Mouse (Mus musculus) MEL (cell line): ENCODE measurements around the gene Slc43a1. TPM values are rescaled to one million over a fixed set of nuclear protein-coding genes. Genes with fewer than 3 reads are reported as not detected.

ENCODE experiments used
- DNase-seq: peaks from one replicate; pipeline ENCODE4 v3.0.0; 2011; ENCODE audit warnings: low read depth, low spot score
- H3K27ac ChIP-seq: 2 replicates; pipeline ENCODE4 v1.5.1; 2012; ENCODE audit warnings: low read depth, mild to moderate bottlenecking, control low read depth, low read length, moderate library complexity; ENCODE audit not compliant: control insufficient read depth
- H3K27me3 ChIP-seq, 2 experiments: fragments of 150-350 bp in 1 of 2; sonication (generic) in 1 of 2; 2 replicates each; pipeline ENCODE4 v1.6.1; 2012; ENCODE audit warnings: low read length in 2 of 2, mild to moderate bottlenecking in 2 of 2, improper control_type of control experiment in 1 of 2, moderate library complexity in 1 of 2; ENCODE audit not compliant: insufficient read depth in 2 of 2, control insufficient read depth in 1 of 2
- H3K36me3 ChIP-seq, 2 experiments: 2 replicates each; pipeline ENCODE4 v1.6.1; 2012 to 2014; ENCODE audit warnings: low read length in 2 of 2, improper control_type of control experiment in 1 of 2, inconsistent platforms in 1 of 2, mild to moderate bottlenecking in 1 of 2; ENCODE audit not compliant: insufficient read depth in 2 of 2, control insufficient read depth in 1 of 2
- H3K4me1 ChIP-seq, 2 experiments: fragments of 150-350 bp in 1 of 2; sonication (generic) in 1 of 2; 2 replicates each; pipeline ENCODE4 v1.6.1; 2012; ENCODE audit warnings: low read length in 2 of 2, improper control_type of control experiment in 1 of 2, mild to moderate bottlenecking in 1 of 2; ENCODE audit not compliant: insufficient read depth in 2 of 2, control insufficient read depth in 1 of 2
- H3K4me3 ChIP-seq, 2 experiments: fragments of 150-350 bp in 1 of 2; sonication (generic) in 1 of 2; 2 replicates each; pipeline ENCODE4 v1.5.1; 2012; ENCODE audit warnings: low read depth in 2 of 2, low read length in 2 of 2, mild to moderate bottlenecking in 2 of 2, moderate library complexity in 2 of 2, control low read depth in 1 of 2, improper control_type of control experiment in 1 of 2; ENCODE audit not compliant: control insufficient read depth in 1 of 2, insufficient read depth in 1 of 2
- H3K79me2 ChIP-seq: 2 replicates; pipeline ENCODE4 v1.6.1; 2012; ENCODE audit warnings: mild to moderate bottlenecking, low read length, moderate library complexity; ENCODE audit not compliant: control insufficient read depth, poor library complexity, insufficient read depth
- H3K9ac ChIP-seq: 2 replicates; pipeline ENCODE4 v1.6.1; 2012; ENCODE audit warnings: low read depth, mild to moderate bottlenecking, control low read depth, low read length, moderate library complexity; ENCODE audit not compliant: control insufficient read depth, poor library complexity, severe bottlenecking
- H3K9me3 ChIP-seq: fragments of 150-350 bp; sonication (generic); replicated peaks from 2 replicates; pipeline ENCODE4 v1.6.1; 2012; ENCODE audit warnings: mild to moderate bottlenecking, low read length, improper control_type of control experiment, moderate library complexity; ENCODE audit not compliant: insufficient read depth
- BHLHE40 ChIP-seq: IDR thresholded peaks from 2 replicates; pipeline ENCODE4 v1.6.1; 2012; ENCODE audit warnings: low read depth, mild to moderate bottlenecking, inconsistent platforms, low read length, improper control_type of control experiment, borderline replicate concordance
- CHD1 ChIP-seq: IDR thresholded peaks from 2 replicates; pipeline ENCODE4 v1.6.1; 2012; ENCODE audit warnings: low read depth, mild to moderate bottlenecking, inconsistent platforms, low read length, improper control_type of control experiment
- CHD2 ChIP-seq: IDR thresholded peaks from 2 replicates; pipeline ENCODE4 v1.6.1; 2011; ENCODE audit warnings: low read length, improper control_type of control experiment
- ELF1 ChIP-seq: IDR thresholded peaks from 2 replicates; pipeline ENCODE4 v1.6.1; 2014; ENCODE audit warnings: low read depth, mild to moderate bottlenecking, inconsistent platforms, low read length, improper control_type of control experiment, moderate library complexity
- EP300 ChIP-seq, 2 experiments: IDR thresholded peaks; 2 replicates each; pipeline ENCODE4 v1.6.1; 2011; ENCODE audit warnings: improper control_type of control experiment in 2 of 2, low read length in 2 of 2, low read depth in 1 of 2, mild to moderate bottlenecking in 1 of 2
- ETS1 ChIP-seq: IDR thresholded peaks from 2 replicates; pipeline ENCODE4 v1.6.1; 2012; ENCODE audit warnings: low read depth, mild to moderate bottlenecking, inconsistent platforms, low read length, improper control_type of control experiment, moderate library complexity
- GATA1 ChIP-seq: IDR thresholded peaks from 2 replicates; pipeline ENCODE4 v1.6.1; 2011; ENCODE audit warnings: low read depth, low read length, improper control_type of control experiment
- JUND ChIP-seq: IDR thresholded peaks from 2 replicates; pipeline ENCODE4 v1.6.1; 2011; ENCODE audit warnings: low read depth, mild to moderate bottlenecking, improper control_type of control experiment, low read length
- KAT2A ChIP-seq: conservative IDR thresholded peaks from 2 replicates; pipeline ENCODE4 v1.6.1; 2012; ENCODE audit warnings: low read depth, low read length, improper control_type of control experiment, inconsistent platforms
- MAFK ChIP-seq: IDR thresholded peaks from 2 replicates; pipeline ENCODE4 v1.6.1; 2011; ENCODE audit warnings: low read depth, mild to moderate bottlenecking, low read length, improper control_type of control experiment, borderline replicate concordance
- MAX ChIP-seq: IDR thresholded peaks from 2 replicates; pipeline ENCODE4 v1.6.1; 2011; ENCODE audit warnings: low read length, improper control_type of control experiment
- MAZ ChIP-seq: IDR thresholded peaks from 2 replicates; pipeline ENCODE4 v1.6.1; 2012; ENCODE audit warnings: low read depth, mild to moderate bottlenecking, inconsistent platforms, low read length, improper control_type of control experiment
- MEF2A ChIP-seq: IDR thresholded peaks from 2 replicates; pipeline ENCODE4 v1.6.1; 2014; ENCODE audit warnings: low read depth, mild to moderate bottlenecking, inconsistent platforms, low read length, improper control_type of control experiment; ENCODE audit not compliant: poor library complexity, insufficient replicate concordance, severe bottlenecking; ENCODE audit errors: extremely low read depth
- MXI1 ChIP-seq: IDR thresholded peaks from 2 replicates; pipeline ENCODE4 v1.6.1; 2011; ENCODE audit warnings: mild to moderate bottlenecking, low read depth, low read length, improper control_type of control experiment
- MYB ChIP-seq: IDR thresholded peaks from 2 replicates; pipeline ENCODE4 v1.6.1; 2011; ENCODE audit warnings: mild to moderate bottlenecking, low read depth, low read length, improper control_type of control experiment
- MYC ChIP-seq: IDR thresholded peaks from 2 replicates; pipeline ENCODE4 v1.6.1; 2011; ENCODE audit warnings: low read depth, mild to moderate bottlenecking, low read length, improper control_type of control experiment, moderate library complexity
- POLR2A ChIP-seq, 2 experiments: IDR thresholded peaks; 2 replicates each; pipeline ENCODE4 v1.6.1; 2011 to 2012; ENCODE audit warnings: low read length in 2 of 2, mild to moderate bottlenecking in 2 of 2, control low read depth in 1 of 2, improper control_type of control experiment in 1 of 2, low read depth in 1 of 2, moderate library complexity in 1 of 2; ENCODE audit not compliant: control insufficient read depth in 1 of 2, insufficient read depth in 1 of 2, poor library complexity in 1 of 2
- POLR2AphosphoS2 ChIP-seq: IDR thresholded peaks from 2 replicates; pipeline ENCODE4 v1.6.1; 2011; ENCODE audit warnings: low read length, improper control_type of control experiment
- POLR2AphosphoS5 ChIP-seq: IDR thresholded peaks from 2 replicates; pipeline ENCODE4 v1.6.1; 2012; ENCODE audit warnings: low read depth, borderline replicate concordance, mild to moderate bottlenecking, inconsistent platforms, low read length, moderate library complexity, mixed read lengths
- RCOR1 ChIP-seq: IDR thresholded peaks from 2 replicates; pipeline ENCODE4 v1.6.1; 2012; ENCODE audit warnings: low read depth, mild to moderate bottlenecking, inconsistent platforms, low read length, improper control_type of control experiment
- SIN3A ChIP-seq: IDR thresholded peaks from 2 replicates; pipeline ENCODE4 v1.6.1; 2012; ENCODE audit warnings: low read length, improper control_type of control experiment, inconsistent platforms
- SMC3 ChIP-seq: IDR thresholded peaks from 2 replicates; pipeline ENCODE4 v1.6.1; 2011; ENCODE audit warnings: low read depth, low read length, improper control_type of control experiment
- TAL1 ChIP-seq: IDR thresholded peaks from 2 replicates; pipeline ENCODE4 v1.6.1; 2012; ENCODE audit warnings: mild to moderate bottlenecking, inconsistent platforms, low read length, moderate library complexity, mixed read lengths
- TBP ChIP-seq: IDR thresholded peaks from 2 replicates; pipeline ENCODE4 v1.8.0; 2011; ENCODE audit warnings: low read depth, low read length, improper control_type of control experiment
- TCF12 ChIP-seq: IDR thresholded peaks from 2 replicates; pipeline ENCODE4 v1.6.1; 2014; ENCODE audit warnings: low read depth, mild to moderate bottlenecking, inconsistent platforms, low read length, improper control_type of control experiment, moderate library complexity
- ZMIZ1 ChIP-seq: IDR thresholded peaks from 2 replicates; pipeline ENCODE4 v1.6.1; 2012; ENCODE audit warnings: low read depth, mild to moderate bottlenecking, inconsistent platforms, low read length, improper control_type of control experiment, moderate library complexity
- ZNF384 ChIP-seq: IDR thresholded peaks from 2 replicates; pipeline ENCODE4 v1.6.1; 2012; ENCODE audit warnings: low read depth, mild to moderate bottlenecking, inconsistent platforms, low read length, improper control_type of control experiment
- polyA plus RNA-seq, 2 experiments: library from polyadenylated mRNA; stranded (reverse) in 1 of 2; unstranded in 1 of 2; fragments of >175 nt in 1 of 2; fragments of >200 nt in 1 of 2; gene quantifications; 2 replicates each; pipeline versions ENCODE4 v1.2.1 to v1.2.4; 2012; ENCODE audit warnings: low replicate concordance in 2 of 2, low read depth in 1 of 2; ENCODE audit not compliant: insufficient read length in 2 of 2, insufficient read depth in 1 of 2, missing spikeins in 1 of 2
- total RNA-seq: library from RNA; depleted of rRNA; stranded (reverse); fragments of 300-350 nt; gene quantifications from 2 replicates; pipeline ENCODE4 v1.2.3, GENCODE M21; 2012

The Slc43a1 gene
- total and polyA plus RNA-seq, 3 experiments, result 69.8 to 131 (median 108) TPM

DNA sequence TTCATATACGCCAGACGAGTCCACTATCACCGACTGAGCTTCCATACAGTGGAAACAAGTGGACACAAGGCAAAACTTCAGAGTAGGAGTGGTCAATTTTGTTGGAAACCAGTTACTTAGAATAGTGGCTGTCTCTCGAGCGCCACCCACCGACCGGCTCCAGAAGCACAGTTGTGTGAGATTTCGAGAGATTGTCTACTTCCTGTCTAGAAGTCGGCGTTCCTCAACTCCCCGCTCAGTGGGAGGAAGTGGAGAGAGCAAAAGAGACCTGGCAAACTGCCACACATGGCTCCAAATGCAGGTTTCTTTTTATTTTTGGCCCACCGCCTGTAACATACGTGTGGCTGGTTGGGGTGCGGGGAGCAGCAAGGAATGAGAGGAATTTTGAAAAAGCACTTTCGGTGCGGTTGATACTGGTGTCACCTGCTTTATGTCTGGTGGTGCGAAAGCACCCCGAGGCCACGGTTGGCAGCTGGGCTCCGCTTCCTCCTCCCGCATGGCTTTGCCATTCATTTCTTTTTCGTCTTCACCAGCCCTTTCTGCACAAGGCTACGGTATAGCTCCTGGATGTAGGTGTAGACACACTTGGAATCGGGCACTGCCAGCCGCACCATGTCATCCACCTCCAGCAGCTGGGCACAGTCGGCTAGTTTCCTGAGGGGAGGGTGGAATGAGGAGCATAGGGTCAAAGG lies 27.6 kb upstream of the Slc43a1 start (continued):
- TF ChIP-seq MAX (no peak), MAFK (no peak), EP300 (IDR thresholded peaks at IDR 0.05; ENCODE audit: low read depth in 1 of 2, low read length in 2 of 2) (peak in 1 of 2 experiments; percentile 25; a peak in 2 of 4 replicates)

DNA sequence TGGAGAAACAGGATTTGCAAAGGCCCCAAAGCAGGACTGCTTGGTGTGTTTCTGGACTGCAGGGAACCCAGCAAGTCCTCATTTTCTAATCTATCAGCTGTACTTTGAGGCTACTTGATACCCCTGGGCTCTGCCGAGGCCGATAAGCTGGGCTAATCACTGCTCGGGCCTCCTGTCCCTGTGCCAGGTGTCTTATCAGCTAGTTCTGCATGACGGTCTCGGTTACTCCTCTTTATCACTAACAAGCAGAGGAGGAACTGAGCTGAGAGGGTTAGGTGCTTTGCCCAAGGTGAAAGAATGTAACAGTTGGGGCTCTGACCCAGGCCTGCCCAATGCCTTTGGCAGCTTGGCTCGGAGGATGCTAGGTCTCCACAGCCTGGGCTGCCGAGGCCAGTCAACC lies 26.8 kb upstream of the Slc43a1 start:
- H3K9ac ChIP-seq, result no peak overlapping the region
- H3K9me3 ChIP-seq, result no peaks in the 10 kb centered on the region
- TF ChIP-seq MYB (peak; percentile 84), TAL1 (peak; percentile 100), TBP (no peak), RCOR1 (peak; percentile 100), CHD2 (no peak), ZNF384 (peak; percentile 27; the same call in 1 of the 2 replicates), ZMIZ1 (peak; percentile 75; the same call in 1 of the 2 replicates), GATA1 (peak; percentile 100), BHLHE40 (peak; percentile 83), JUND (0 out of 2 replicates have a peak, but pooled peaks have one; percentile 40), SMC3 (no peak), POLR2AphosphoS5 (no peak), MAFK (peak; percentile 91), MAX (no peak; the same call in 1 of the 2 replicates), ELF1 (peak; percentile 33; the same call in 1 of the 2 replicates), KAT2A (peak; percentile 18; the same call in 1 of the 2 replicates), EP300 (IDR thresholded peaks at IDR 0.05; ENCODE audit: low read depth in 1 of 2, low read length in 2 of 2) (peak; percentile 100), TCF12 (peak; percentile 100), CHD1 (no peak), SIN3A (peak; percentile 93), MAZ (peak; percentile 76; the same call in 1 of the 2 replicates), ETS1 (peak; percentile 100), POLR2A (IDR thresholded peaks at IDR 0.05; ENCODE audit: control insufficient read depth in 1 of 2, insufficient read depth in 1 of 2, low read depth in 1 of 2, low read length in 2 of 2, poor library complexity in 1 of 2) (no peak; a peak in 1 of 4 replicates), POLR2AphosphoS2 (peak; percentile 86), MXI1 (peak; percentile 65; the same call in 1 of the 2 replicates), MYC (peak; percentile 59), MEF2A (no peak)
- H3K27ac ChIP-seq, result peak overlapping the region; percentile 81
- H3K27me3 ChIP-seq, result no peaks in the 10 kb centered on the region
- peak overlapping the region in 1 of 2 experiments; percentile 3; a peak in 1 of 4 replicates for H3K4me3 ChIP-seq
- DNase-seq, result peak; percentile 96
- H3K79me2 ChIP-seq, result no peaks in the 10 kb centered on the region
- H3K36me3 ChIP-seq, result peaks cover 0 to 15% of the 10 kb centered on the region in 2 experiments; a peak in 2 of 4 replicates
- H3K4me1 ChIP-seq, result peaks cover 4 to 15% of the 10 kb centered on the region in 2 experiments; a peak in 3 of 4 replicates
